Mouse (Mus musculus): ENCODE results near the gene Dpp10.

Gene Dpp10

DNA sequence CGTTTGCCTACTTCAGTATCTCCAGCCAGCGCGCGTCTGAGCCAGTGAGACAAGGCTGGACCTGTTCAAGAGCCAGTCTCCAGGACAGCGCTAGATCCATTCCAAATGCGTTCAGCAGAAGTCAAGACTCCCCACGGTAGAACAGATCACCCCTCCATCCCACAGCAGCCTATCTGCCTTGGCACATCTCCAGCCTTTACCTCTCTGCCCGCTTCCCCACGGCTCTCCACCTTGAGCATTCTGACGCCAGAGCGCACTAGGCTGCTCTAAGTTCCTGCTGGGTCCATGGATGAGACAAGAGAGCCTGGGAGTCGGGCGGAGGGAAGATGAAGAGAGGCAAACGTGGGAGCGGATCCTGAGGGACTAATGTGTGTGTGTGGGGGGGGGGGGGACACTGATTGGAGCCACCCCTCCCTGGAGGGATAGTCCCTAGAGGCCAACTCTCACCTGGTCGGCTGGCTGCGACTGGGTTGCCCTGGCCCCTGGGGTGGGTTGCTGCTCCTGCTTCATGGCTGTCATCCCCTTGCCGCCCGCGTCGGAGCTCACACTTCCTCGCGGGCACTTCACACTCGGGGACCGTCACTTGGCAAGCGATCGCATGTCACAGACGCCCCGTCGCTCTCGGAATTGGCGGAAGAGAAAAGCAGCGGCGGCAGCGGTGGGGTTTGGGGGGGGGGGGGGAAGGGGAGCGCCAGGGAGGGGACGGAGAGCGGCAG, at the start of gene Dpp10:
TSS of gene Dpp10 (minus strand) at position 635 of the 716 bp plus-strand sequence.
- no peak for DNase-seq (ENCODE audit: low spot score in 2 of 2)

DNA sequence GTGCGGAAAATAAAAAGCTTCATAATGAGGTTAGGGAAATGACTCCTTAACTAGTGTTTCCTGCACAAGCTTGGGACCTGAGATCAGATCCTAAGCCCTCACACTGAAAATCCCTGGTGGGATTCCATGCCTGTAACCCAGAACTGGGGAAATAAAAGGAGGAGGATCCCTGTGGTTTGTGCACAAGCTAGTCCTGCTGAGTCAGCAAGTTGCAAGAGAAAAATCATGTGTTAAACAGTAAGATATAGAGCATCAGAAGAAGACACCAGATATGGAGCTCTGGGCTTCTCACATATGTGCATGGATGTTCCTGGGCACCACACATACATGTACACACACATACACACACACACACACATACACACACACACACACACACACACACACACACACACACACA, 3.2 kb upstream of the Dpp10 start:
- no peak for DNase-seq (ENCODE audit: low spot score in 2 of 2)

DNA sequence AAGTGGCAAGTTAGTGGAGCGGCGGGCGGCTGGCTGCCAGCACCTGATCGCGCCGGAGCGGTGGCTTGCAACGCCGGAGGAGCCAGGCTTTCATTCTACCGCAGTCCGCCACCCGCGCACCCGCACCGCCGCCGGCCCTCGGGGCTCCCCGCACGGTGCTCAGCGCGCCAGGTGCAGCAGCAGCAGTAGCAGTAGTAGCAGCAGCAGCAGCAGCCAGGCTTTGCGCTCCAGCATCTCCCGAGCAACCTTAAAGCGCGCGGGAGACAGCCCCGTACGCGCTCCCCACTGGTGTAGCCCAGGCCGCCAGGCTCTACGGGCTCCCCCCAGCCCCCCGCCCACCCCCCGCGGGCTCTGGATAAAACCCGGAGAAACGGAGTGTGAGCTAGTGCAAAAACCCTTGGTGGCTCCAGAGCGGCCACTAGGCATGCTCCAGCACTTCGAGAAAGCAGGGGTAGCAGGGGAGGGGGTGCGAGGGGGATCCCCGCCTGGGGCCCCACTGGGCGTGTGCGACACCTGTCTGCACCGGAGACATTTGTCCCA, 472 bp upstream of the Dpp10 start:
- no peak for DNase-seq (ENCODE audit: low spot score in 2 of 2)

DNA sequence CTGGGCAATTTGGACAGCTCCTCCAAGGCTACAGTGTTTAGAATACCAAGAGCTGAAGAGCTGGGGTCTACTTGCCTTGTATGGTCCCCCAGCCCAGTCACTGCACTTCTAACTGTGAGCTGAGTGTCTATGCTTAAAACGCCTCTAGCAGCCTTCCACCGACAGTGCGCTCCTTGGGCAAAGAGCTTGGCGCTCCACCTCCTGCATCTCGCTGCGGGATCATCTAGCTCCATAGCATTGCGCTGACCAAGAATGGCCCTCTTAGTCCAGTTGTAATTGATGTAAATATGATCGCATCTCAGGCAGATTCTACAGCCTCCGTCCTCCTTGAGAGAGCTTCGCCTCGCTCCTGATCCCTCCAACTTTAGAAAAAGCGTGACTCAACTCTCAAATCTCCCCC, 1.2 kb downstream of the Dpp10 start:
- DNase-seq (ENCODE audit: low spot score in 2 of 2) = no peak

DNA sequence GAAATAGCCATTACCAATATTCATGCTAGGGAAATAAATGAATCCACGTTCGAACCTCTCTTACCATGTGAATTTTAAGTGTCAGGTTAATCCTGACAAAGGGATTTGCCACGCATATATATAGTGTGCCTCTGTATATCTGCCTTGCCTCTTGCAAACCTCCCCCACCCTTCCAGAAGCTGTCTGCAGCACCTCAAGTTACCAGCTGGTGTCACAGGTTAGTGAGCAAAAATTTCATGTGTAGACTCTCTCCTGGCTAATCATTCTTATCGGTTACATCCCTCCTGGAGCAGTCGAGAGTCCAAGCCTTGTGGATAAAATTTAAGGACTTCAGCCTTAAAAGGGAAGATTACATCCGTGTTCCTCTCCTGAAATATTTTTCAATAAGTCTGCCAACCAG, 1.9 kb downstream of the Dpp10 start:
- DNase-seq (ENCODE audit: low spot score in 2 of 2) = no peak

DNA sequence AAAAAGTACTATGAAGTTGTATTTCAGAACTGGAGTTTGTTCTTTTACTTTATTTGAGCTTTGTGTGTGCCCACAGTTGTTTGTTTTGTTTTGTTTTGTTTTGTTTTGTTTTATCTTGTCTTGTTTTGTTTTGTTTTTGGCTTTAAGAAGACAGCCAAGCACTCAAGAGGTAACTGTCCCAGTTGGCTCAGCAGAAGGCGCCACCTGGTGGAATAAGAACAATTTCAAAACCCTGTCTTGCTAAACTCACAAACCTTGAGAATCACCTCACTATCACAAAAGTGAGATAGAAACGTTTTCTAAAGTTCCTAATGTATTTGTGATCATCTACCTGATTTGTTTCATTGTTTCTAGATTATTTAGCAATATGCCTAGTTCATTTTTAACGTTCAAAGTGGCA, 3.8 kb downstream of the Dpp10 start:
- no peak for DNase-seq (ENCODE audit: low spot score in 2 of 2)

GRCm38 (mm10) chr1:124035306-124035990, 9.9 kb downstream of the Dpp10 start:
- DNase-seq (ENCODE audit: low spot score in 2 of 2) = no peak

DNA sequence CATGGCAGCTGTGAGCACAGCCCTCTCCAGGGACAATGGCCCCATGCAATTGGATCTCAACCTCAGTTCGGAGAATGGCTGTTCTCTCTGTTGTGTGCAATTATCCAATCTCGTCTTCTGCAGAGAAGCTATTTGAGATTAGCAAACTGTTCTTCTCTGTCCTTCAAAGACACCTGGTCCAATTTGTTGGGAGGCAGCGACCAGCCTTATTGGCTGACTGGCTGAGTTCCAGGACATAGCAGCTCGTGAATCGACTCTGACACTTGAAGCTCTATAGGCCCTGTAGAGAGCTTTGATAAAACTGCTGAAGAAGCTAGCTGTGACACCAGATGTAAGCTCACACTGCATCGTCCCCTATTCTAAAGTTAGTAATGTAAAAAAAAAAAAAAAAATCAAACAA, 12.7 kb downstream of the Dpp10 start:
- no peak for DNase-seq (ENCODE audit: low spot score in 2 of 2)

- DNase-seq (ENCODE audit: low spot score in 2 of 2) = no peak
These were observed 13.4 kb downstream of the Dpp10 start for GRCm38 (mm10) chr1:124031968-124032367.

- DNase-seq (ENCODE audit: low spot score in 2 of 2) = no peak
These were observed 42.6 kb downstream of the Dpp10 start for GRCm38 (mm10) chr1:124002797-124003196.

DNA sequence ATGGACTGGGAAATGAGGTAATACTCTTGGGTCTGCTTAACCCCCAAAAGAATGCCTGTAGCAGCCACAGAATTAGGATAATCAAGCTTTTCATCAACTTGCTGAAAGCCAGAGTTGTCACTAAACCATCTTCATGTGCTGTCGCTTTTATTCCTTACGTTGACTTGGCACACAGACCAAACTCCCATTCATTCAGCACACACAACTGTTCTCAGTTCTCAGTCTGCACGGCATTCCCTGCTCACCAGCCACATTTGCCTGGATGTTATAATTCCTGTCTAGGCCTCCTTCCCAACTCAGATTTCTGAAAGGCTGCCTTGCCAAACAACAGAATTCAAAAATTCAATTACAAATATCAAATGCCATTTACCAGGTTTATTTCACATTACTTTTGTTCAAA, 49.6 kb downstream of the Dpp10 start:
- DNase-seq (ENCODE audit: low spot score in 2 of 2) = no peak

DNA sequence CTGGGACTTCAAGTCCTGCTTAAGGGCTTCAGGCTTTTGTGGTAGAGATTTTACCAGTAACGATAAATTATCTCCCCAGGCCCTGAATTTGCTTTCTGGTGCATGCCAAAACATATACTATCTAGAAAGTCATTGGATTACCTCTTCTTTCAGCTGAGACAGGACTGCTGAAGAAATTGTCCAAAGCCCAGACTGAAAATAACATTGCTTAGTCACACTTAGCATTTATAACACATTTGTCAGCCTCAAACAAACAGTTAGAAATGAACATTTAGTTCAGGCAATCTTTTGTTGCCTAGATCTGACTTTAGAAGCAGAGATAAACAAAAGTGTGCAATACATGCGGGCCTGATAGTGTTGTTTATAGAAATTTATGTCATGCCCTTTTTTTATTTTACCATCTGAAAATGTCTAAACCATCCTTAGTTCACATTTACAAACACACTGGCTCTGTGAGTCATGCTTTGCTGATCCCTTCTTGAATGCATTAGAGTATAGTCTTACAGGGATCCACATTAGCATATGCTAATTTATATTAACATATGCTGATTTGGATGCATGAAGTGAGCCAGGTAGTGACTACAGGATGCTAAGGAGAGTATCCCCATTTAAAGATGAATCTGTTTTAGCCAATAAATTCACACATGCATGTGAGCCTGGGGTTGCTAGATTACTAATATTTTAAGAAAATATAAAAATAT, 59.9 kb downstream of the Dpp10 start:
- DNase-seq (ENCODE audit: low spot score in 2 of 2) = no peak

- DNase-seq (ENCODE audit: low spot score in 2 of 2) = no peak
These were observed 66.8 kb downstream of the Dpp10 start for GRCm38 (mm10) chr1:123978597-123978996.

DNA sequence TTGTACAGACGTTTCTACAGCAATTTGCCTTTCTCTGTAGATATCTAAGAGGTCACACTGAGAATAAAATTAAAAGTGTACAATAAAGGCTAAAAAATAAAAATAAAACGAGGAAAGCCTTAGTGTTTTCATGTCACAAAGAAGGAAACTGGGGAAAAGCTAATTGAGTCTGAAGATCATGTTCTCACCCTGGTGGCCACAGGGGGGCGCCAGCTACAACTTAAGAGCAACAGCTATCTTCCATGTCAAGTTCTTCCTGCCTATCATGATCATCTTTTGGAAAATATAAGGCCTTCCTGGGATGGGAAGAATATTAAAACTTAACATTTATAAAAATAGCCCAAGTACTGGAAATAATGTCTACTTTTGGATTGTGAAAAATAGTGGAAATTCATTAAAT, 70.7 kb downstream of the Dpp10 start:
- DNase-seq (ENCODE audit: low spot score in 2 of 2) = peak in 1 of 2 experiments; percentile 4

DNA sequence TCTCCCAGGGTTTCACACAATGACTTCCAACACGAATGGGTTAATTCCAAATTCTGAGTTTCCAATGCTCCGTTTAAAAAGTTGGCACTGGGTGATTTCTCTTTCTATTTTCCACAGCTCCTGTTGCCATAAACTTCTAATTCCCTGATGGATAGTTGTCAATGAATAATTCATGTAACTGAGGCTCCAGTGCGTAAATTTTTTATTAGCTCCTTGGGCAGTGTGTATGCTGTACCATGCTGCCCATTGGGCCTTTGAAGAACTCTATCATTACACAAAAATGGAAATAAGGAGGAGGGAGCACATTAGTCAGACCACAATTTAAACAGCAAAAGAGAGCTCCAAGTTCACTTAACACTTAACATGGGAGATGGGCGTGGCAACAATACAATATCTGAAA, 99.2 kb downstream of the Dpp10 start:
- no peak for DNase-seq (ENCODE audit: low spot score in 2 of 2)

- no peak for DNase-seq (ENCODE audit: low spot score in 2 of 2)
These were observed 104.5 kb downstream of the Dpp10 start for GRCm38 (mm10) chr1:123940826-123941225.

DNA sequence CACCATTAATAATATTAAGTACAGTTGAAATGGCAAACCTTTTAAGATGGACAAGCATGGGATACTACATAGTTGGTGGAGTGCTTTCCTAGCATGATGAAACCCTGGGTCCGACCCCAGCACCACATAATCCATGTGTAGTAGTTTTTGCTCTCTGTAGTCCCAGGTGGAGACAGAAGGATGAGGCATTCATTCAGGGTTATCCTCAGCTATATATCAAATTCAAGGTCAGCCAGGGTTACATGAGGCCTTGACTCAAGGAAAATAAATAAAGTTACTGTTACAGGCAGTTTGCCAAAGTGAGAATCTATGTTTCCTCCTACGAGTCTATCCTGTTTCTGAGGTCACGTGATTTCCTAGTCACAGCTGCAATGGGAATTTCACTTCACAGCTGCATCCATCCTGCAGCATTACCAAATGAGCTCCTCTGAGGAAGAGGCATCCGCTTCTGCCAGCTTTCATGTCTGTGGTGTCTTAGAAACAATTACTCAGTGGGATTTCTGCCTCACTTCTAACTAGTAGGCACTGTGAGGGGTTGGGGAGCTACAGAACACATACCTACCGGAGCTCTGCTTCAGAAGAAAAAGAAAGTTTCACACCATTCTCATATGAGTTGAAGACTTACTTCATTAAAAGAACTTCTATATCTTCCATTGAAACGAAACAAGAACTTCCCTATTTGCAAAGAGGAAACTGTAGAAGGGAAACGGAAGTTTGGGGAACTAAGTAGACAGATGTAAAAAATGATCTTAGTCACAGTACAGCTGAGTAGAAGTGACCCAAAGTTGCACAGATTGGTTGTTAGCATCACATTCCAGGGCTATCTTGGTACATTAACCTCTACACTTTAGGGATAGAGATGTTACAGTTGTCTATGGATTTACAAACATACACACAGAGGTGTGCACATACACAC, 111.3 kb downstream of the Dpp10 start:
- no peak for DNase-seq (ENCODE audit: low spot score in 2 of 2)

- no peak for DNase-seq (ENCODE audit: low spot score in 2 of 2)
These were observed 117.4 kb downstream of the Dpp10 start for GRCm38 (mm10) chr1:123928003-123928370.

- DNase-seq (ENCODE audit: low spot score in 2 of 2) = no peak
These were observed 117.9 kb downstream of the Dpp10 start for GRCm38 (mm10) chr1:123927278-123928002.

DNA sequence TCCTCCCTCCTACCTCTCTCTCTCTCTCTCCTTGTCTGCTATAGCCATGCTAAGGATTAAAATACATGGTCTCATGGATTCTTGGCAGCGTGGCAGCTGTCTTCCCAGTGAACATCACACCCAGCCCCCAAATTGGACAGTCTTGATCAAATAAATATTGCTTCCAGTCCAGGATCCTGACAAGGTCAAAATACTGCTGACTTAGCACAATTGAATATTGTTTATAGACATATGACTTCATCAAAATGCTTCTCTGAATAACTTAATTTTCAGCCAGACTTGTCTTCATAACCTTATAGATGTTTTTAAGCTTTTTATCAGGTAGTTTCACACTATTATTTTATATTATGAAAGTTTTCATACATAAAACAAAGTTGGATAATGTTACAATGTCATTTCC, 120.5 kb downstream of the Dpp10 start:
- no peak for DNase-seq (ENCODE audit: low spot score in 2 of 2)

DNA sequence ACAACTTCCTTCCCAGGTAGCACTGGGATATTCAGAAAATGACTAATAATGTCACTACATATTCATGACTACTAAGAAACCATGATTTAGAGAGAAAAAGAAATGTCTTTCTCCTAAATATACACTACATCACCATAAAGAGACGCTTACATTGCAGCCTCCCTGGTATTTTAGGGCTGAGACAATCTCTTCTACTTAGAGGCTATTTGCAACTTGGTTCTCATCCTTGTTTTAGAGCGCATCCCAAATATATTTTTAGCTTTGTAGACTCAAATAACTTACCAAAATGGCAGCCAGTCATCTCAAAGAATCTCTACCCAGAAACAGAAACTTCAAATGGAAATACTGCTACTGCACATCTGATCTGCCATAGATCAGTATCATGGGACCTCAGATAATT, 121.5 kb downstream of the Dpp10 start:
- no peak for DNase-seq (ENCODE audit: low spot score in 2 of 2)
